Mouse (Mus musculus): ENCODE results near the gene L3hypdh. TPM values are rescaled to one million over a fixed set of nuclear protein-coding genes. Genes with fewer than 3 reads are reported as not detected.

The L3hypdh gene
- polyA plus RNA-seq, 1 experiment from 2014 or later = 16.6 TPM

GRCm38 (mm10) chr12:72089802-72090201 lies 4.6 kb upstream of the L3hypdh start:
- no peak for ATAC-seq (ENCODE audit: low read depth)
- 74% methylated on average over 4 of the region's 4 CpGs for WGBS
- H3K36me3 ChIP-seq (ENCODE audit: control insufficient read depth, insufficient read depth, low read length) = peaks cover 28% of the 10 kb centered on the region
- no peaks in the 10 kb centered on the region for H3K27me3 ChIP-seq (ENCODE audit: control insufficient read depth, insufficient read depth, low read length)
- no peak overlapping the region for H3K4me2 ChIP-seq (ENCODE audit: low read depth, low read length)
- no peak overlapping the region for H3K9ac ChIP-seq (replicated peaks; ENCODE audit: low read depth, low read length)
- H3K4me1 ChIP-seq (ENCODE audit: control insufficient read depth, insufficient read depth, low read length) = peaks cover 17% of the 10 kb centered on the region
- no peak overlapping the region for H3K4me3 ChIP-seq (ENCODE audit: low read depth, low read length)
- H3K27ac ChIP-seq (ENCODE audit: low read depth, low read length) = no peak overlapping the region
- H3K9me3 ChIP-seq (ENCODE audit: control insufficient read depth, low read length) = no peaks in the 10 kb centered on the region

GRCm38 (mm10) chr12:72086166-72086825 lies 1.1 kb upstream of the L3hypdh start:
- peaks cover 21% of the 10 kb centered on the region for H3K4me1 ChIP-seq (ENCODE audit: control insufficient read depth, insufficient read depth, low read length)

GRCm38 (mm10) chr12:72085024-72085328 lies 263 bp downstream of the L3hypdh start:
- ATAC-seq (ENCODE audit: low read depth) = no peak
- Histone ChIP-seq H3K27me3 (ENCODE audit: control insufficient read depth, insufficient read depth, low read length) (no peaks in the 10 kb centered on the region), H3K36me3 (ENCODE audit: control insufficient read depth, insufficient read depth, low read length) (no peaks in the 10 kb centered on the region), H3K4me3 (ENCODE audit: low read depth, low read length) (peak overlapping the region; percentile 72), H3K9ac (replicated peaks; ENCODE audit: low read depth, low read length) (peak overlapping the region; percentile 63), H3K9me3 (ENCODE audit: control insufficient read depth, low read length) (no peaks in the 10 kb centered on the region), H3K4me2 (ENCODE audit: low read depth, low read length) (peak overlapping the region; percentile 85), H3K4me1 (ENCODE audit: control insufficient read depth, insufficient read depth, low read length) (peaks cover 21% of the 10 kb centered on the region), H3K27ac (ENCODE audit: low read depth, low read length) (peak overlapping the region; percentile 82)
- WGBS = under 1% methylated on average over 31 of the region's 31 CpGs

More at GRCm38 (mm10) chr12:72086166-72086825, 1.1 kb upstream of the L3hypdh start:
- ATAC-seq (ENCODE audit: low read depth) = no peak
- H3K36me3 ChIP-seq (ENCODE audit: control insufficient read depth, insufficient read depth, low read length) = no peaks in the 10 kb centered on the region
- WGBS = under 1% methylated on average over 18 of the region's 18 CpGs
- H3K4me3 ChIP-seq (ENCODE audit: low read depth, low read length) = peak overlapping the region; percentile 72
- H3K9ac ChIP-seq (replicated peaks; ENCODE audit: low read depth, low read length) = peak overlapping the region; percentile 88
- peak overlapping the region; percentile 97 for H3K27ac ChIP-seq (ENCODE audit: low read depth, low read length)
- no peaks in the 10 kb centered on the region for H3K27me3 ChIP-seq (ENCODE audit: control insufficient read depth, insufficient read depth, low read length)
- H3K4me2 ChIP-seq (ENCODE audit: low read depth, low read length) = peak overlapping the region; percentile 78
- H3K9me3 ChIP-seq (ENCODE audit: control insufficient read depth, low read length) = no peaks in the 10 kb centered on the region

GRCm38 (mm10) chr12:72084261-72085023 lies 797 bp downstream of the L3hypdh start:
- Histone ChIP-seq H3K4me2 (ENCODE audit: low read depth, low read length) (peak overlapping the region; percentile 85), H3K4me3 (ENCODE audit: low read depth, low read length) (peak overlapping the region; percentile 72), H3K9ac (replicated peaks; ENCODE audit: low read depth, low read length) (peak overlapping the region; percentile 63), H3K36me3 (ENCODE audit: control insufficient read depth, insufficient read depth, low read length) (no peaks in the 10 kb centered on the region), H3K27ac (ENCODE audit: low read depth, low read length) (peak overlapping the region; percentile 82), H3K27me3 (ENCODE audit: control insufficient read depth, insufficient read depth, low read length) (no peaks in the 10 kb centered on the region), H3K4me1 (ENCODE audit: control insufficient read depth, insufficient read depth, low read length) (peaks cover 21% of the 10 kb centered on the region), H3K9me3 (ENCODE audit: control insufficient read depth, low read length) (no peaks in the 10 kb centered on the region)
- 3% methylated on average over 46 of the region's 46 CpGs for WGBS
- ATAC-seq (ENCODE audit: low read depth) = peak; percentile 13; the same call in 1 of the 2 replicates

GRCm38 (mm10) chr12:72083265-72083664 lies 2.0 kb downstream of the L3hypdh start:
- Histone ChIP-seq H3K9ac (replicated peaks; ENCODE audit: low read depth, low read length) (no peak overlapping the region), H3K27me3 (ENCODE audit: control insufficient read depth, insufficient read depth, low read length) (no peaks in the 10 kb centered on the region), H3K4me1 (ENCODE audit: control insufficient read depth, insufficient read depth, low read length) (peaks cover 18% of the 10 kb centered on the region), H3K9me3 (ENCODE audit: control insufficient read depth, low read length) (no peaks in the 10 kb centered on the region), H3K27ac (ENCODE audit: low read depth, low read length) (no peak overlapping the region), H3K4me3 (ENCODE audit: low read depth, low read length) (no peak overlapping the region), H3K4me2 (ENCODE audit: low read depth, low read length) (no peak overlapping the region), H3K36me3 (ENCODE audit: control insufficient read depth, insufficient read depth, low read length) (no peaks in the 10 kb centered on the region)
- no peak for ATAC-seq (ENCODE audit: low read depth)
- 82% methylated on average over 9 of the region's 9 CpGs for WGBS

GRCm38 (mm10) chr12:72082370-72082769 lies 2.9 kb downstream of the L3hypdh start:
- H3K9me3 ChIP-seq (ENCODE audit: control insufficient read depth, low read length) = no peaks in the 10 kb centered on the region
- H3K36me3 ChIP-seq (ENCODE audit: control insufficient read depth, insufficient read depth, low read length) = no peaks in the 10 kb centered on the region
- H3K4me3 ChIP-seq (ENCODE audit: low read depth, low read length) = no peak overlapping the region
- H3K27me3 ChIP-seq (ENCODE audit: control insufficient read depth, insufficient read depth, low read length) = no peaks in the 10 kb centered on the region
- H3K4me1 ChIP-seq (ENCODE audit: control insufficient read depth, insufficient read depth, low read length) = peaks cover 9% of the 10 kb centered on the region; the same call in 1 of the 2 replicates
- WGBS = 38% methylated on average over 18 of the region's 18 CpGs
- H3K27ac ChIP-seq (ENCODE audit: low read depth, low read length) = peak overlapping the region; percentile 12; the same call in 1 of the 2 replicates
- no peak for ATAC-seq (ENCODE audit: low read depth)
- H3K9ac ChIP-seq (replicated peaks; ENCODE audit: low read depth, low read length) = 0 out of 2 replicates have a peak overlapping the region, but pooled peaks have one; percentile 12
- peak overlapping the region; percentile 38 for H3K4me2 ChIP-seq (ENCODE audit: low read depth, low read length)

- no peak overlapping the region for H3K27ac ChIP-seq (ENCODE audit: low read depth, low read length)
- H3K4me3 ChIP-seq (ENCODE audit: low read depth, low read length) = no peak overlapping the region
- ATAC-seq (ENCODE audit: low read depth) = no peak
- H3K36me3 ChIP-seq (ENCODE audit: control insufficient read depth, insufficient read depth, low read length) = no peaks in the 10 kb centered on the region
- no peaks in the 10 kb centered on the region for H3K9me3 ChIP-seq (ENCODE audit: control insufficient read depth, low read length)
- peaks cover 7% of the 10 kb centered on the region; the same call in 1 of the 2 replicates for H3K4me1 ChIP-seq (ENCODE audit: control insufficient read depth, insufficient read depth, low read length)
- no peaks in the 10 kb centered on the region for H3K27me3 ChIP-seq (ENCODE audit: control insufficient read depth, insufficient read depth, low read length)
- peak overlapping the region; percentile 38; the same call in 1 of the 2 replicates for H3K4me2 ChIP-seq (ENCODE audit: low read depth, low read length)
- no peak overlapping the region for H3K9ac ChIP-seq (replicated peaks; ENCODE audit: low read depth, low read length)
- WGBS = 67% methylated on average over 3 of the region's 3 CpGs
These were observed 3.3 kb downstream of the L3hypdh start for GRCm38 (mm10) chr12:72081961-72082360.

GRCm38 (mm10) chr12:72078248-72078647 lies 7.0 kb downstream of the L3hypdh start:
- H3K9me3 ChIP-seq (ENCODE audit: control insufficient read depth, low read length) = no peaks in the 10 kb centered on the region
- no peaks in the 10 kb centered on the region for H3K27me3 ChIP-seq (ENCODE audit: control insufficient read depth, insufficient read depth, low read length)
- H3K4me2 ChIP-seq (ENCODE audit: low read depth, low read length) = no peak overlapping the region
- peaks cover 4% of the 10 kb centered on the region; the same call in 1 of the 2 replicates for H3K4me1 ChIP-seq (ENCODE audit: control insufficient read depth, insufficient read depth, low read length)
- no peak overlapping the region for H3K4me3 ChIP-seq (ENCODE audit: low read depth, low read length)
- H3K27ac ChIP-seq (ENCODE audit: low read depth, low read length) = no peak overlapping the region
- no peak for ATAC-seq (ENCODE audit: low read depth)
- 91% methylated on average over 3 of the region's 3 CpGs for WGBS
- H3K36me3 ChIP-seq (ENCODE audit: control insufficient read depth, insufficient read depth, low read length) = no peaks in the 10 kb centered on the region
- no peak overlapping the region for H3K9ac ChIP-seq (replicated peaks; ENCODE audit: low read depth, low read length)

Measured in neural tube, embryonic 14.5 days (tissue).